Mouse (Mus musculus) liver, postnatal 0 days (tissue): ENCODE measurements around the gene Taf1a.
"Not testable (repeated sequence)": the region's sequence is repeated elsewhere in the genome, so short reads cannot be mapped to it uniquely, and the experiment has no call there.

Experiments used
- CTCF ChIP-seq: sonication (generic); IDR thresholded peaks from 2 replicates; pipeline ENCODE4 v1.5.1; 2016; ENCODE audit warnings: antibody characterized with exemption, low read depth
- EP300 ChIP-seq: IDR thresholded peaks from 2 replicates; pipeline ENCODE4 v1.6.1; 2016; ENCODE audit warnings: antibody characterized with exemption, low read depth, mild to moderate bottlenecking

DNA sequence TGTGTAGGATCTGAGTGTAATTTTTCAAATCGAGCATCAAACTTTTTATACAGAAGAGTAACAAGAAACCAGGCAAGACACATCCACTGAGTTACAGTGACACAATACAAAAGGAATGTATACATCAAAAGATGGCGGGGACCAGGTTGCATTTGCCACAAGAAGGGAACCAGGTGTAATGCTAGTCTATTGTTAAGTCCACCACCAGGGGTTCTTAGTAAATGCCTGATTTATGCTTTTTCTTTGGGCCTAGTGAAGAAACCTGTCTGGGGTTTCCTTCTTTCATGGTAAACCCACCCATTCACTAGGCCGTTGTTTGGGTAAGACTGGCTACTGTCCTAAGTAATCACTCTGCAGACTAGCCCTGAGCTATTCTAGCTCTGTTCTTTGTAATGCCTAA is 9.4 kb upstream of the Taf1a start:
- TF ChIP-seq CTCF, EP300: not testable (repeated sequence)
